Mouse (Mus musculus): ENCODE results near the gene Cct2.
"Not testable (repeated sequence)": the region's sequence is repeated elsewhere in the genome, so short reads cannot be mapped to it uniquely, and the experiment has no call there.

Cct2 gene

DNA sequence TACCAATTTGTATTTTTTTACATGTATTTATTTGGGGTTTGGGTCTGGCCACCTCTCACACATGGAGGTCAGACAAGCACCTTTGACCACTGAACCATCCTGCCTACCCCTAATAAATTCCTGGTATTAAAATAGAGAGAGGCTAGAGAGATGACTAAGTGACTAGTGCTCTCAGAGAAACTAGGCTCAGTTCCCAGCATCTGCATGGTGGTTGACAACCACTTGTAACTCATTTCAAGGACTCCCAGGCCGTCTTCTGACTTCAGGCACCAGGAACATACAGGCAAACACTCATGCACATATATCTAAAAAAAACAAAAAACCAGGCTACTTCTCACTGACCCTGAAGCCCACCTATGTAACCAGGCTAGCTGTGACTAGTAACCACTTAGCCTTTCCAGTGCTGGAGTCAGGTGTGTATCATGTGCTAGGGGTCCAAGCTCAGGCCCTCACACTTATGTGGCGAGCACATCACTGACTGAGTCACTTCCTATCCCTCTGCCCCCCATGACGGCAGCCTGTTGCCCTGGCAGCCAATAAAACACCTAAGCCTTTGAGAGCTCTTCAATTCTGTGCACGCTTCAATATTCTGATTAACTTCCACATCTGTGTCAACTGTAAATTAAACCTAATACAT is 13.5 kb downstream of the Cct2 start:
- no peak for DNase-seq (ENCODE audit: low spot score)

DNA sequence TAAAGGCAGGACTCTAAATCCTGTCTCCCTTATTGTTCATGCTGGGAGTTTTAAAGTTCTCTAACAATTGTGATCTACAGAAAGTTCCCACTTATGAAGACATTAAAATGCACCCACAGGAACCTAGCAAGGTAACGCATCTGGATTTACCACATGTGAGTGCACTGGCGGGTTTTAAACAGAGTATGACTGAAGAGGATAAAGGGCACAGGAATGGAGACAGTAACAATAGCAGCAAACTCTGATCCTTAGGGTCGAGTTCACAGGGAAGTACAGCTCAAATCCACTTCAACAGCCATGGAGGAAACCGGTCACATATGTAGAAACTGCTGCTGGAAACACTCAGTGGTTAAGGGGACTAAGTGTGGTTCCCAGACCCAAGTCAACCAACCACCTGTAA is 14.4 kb downstream of the Cct2 start:
- DNase-seq (ENCODE audit: low spot score) = no peak

DNA sequence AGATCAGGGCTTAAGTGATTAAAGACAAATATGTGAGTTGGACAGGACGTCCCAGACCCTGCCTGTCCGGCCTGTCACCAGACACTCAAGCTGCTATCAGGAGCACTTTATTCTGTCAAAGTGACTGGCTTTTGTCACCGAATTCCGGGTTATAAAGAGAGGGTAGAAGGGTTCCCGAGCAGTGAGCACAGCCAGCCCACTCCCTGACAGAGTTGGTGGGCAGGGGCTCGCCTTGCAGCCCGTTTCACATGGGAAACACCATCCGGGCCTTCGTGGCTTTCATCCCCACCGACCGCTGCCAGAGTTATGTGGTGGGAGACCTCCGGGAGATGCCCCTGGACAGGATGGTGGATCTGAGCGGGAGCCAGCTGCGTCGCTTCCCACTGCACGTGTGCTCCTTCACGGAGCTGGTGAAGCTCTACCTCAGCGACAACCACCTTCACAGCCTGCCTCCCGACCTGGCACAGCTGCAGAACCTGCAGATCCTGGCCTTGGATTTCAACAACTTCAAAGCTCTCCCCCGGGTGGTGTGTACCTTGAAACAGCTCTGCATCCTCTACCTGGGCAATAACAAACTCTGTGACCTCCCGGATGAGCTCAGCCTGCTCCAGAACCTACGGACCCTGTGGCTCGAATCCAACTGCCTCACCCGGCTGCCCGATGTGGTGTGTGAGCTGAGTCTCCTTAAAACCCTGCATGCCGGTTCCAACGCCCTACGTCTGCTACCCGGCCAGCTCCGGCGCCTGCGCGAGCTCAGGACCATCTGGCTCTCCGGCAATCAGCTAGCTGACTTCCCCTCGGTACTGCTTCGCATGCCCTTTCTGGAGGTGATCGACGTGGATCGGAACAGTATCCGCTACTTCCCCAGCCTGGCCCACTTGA is 18.2 kb downstream of the Cct2 start, which contains the start of gene Lrrc10:
Gene Lrrc10, plus strand, starts transcription at position 167 of the 882 bp plus-strand sequence.
- DNase-seq (ENCODE audit: low spot score) = no peak

DNA sequence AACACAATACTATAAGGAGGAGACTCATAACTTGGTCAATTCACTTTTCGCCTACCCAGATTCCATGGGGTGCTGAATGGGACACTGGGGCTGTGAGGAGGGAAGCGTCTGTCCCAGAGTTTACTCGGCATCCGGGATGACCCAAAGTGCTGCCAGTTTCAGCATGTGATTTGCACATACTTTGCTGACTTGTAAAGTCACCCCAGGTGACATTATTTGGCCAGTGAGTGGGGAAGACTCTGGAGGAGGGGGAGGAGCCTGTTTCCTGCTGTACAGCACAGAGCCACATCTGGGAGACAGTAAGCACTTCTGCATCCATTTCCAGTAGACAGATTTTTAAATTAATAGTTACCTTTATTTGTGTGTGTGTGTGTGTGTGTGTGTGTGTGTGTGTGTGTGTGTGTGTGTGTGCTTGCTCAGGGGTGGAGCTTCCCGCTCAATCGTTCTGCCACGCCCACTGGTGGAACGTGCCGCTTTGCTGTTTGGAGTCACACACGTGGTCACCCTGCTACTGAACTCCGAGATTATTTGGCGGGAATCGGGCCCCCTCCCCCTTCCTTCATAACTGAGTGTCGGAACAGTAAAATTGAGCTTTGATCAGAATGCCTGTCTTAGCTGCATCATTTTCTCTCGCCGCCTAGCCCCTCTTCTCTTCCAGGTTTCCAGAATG is 20.0 kb downstream of the Cct2 start:
- DNase-seq (ENCODE audit: low spot score) = not testable (repeated sequence)

DNA sequence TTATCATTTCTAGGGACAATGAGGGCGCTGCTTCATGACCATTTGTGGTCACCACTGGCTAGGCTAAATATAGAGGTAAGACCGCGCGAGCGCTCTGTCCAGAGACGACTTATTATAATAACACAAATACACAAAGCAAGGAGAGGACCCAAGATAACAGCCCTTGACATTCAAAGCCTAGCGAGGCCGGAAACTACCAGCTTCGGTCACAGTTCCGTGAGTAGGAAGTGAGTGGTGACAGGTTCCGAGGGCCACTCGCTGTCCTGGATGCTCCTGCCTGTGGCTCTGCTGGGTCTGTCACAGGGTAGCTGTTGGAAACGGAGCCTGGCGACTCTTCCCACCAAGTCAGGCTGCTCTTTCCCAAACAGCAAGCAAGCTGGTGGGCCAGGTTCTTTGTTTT is 21.3 kb downstream of the Cct2 start:
- no peak for DNase-seq (ENCODE audit: low spot score)

DNA sequence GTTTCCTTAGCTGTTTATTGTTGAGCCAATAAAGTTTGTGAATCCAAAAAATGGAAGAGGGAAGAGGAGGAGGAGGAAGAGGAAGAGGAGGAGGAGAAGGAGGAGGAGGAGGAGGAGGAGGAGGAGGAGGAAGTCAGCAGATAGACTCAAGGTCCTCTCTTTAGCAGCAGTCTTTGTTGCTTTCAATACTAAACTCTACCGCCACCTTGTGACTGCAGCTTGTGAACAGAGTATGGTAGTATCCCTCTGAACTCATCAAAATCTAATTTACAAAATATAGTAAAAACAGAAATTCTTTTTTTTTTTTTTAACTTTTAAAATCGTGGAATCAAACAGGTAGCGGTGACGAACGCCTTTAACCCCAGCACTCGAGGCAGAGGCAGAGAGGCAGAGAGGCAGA is 23.3 kb downstream of the Cct2 start:
- DNase-seq (ENCODE audit: low spot score) = no peak

DNA sequence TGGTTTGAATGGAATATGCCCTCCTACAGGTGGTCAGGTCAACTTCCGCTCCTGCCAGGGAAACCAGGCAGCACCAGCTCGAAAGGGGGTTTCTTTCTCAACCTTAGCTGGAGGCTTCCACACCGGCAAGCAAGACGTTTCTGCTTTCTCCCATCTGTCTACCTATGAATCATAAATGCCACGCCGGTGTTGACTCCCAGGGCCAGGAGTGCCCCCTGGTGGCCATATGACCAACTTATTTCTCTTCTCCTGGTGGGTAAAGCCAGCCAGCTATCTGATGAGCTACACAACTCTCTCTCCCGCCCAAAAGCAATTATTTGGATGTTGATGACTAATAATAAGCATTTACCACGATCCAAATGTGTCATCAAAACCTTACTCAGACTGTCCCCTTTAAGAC is 29.8 kb downstream of the Cct2 start:
- peak; percentile 25 for DNase-seq (ENCODE audit: low spot score)

DNA sequence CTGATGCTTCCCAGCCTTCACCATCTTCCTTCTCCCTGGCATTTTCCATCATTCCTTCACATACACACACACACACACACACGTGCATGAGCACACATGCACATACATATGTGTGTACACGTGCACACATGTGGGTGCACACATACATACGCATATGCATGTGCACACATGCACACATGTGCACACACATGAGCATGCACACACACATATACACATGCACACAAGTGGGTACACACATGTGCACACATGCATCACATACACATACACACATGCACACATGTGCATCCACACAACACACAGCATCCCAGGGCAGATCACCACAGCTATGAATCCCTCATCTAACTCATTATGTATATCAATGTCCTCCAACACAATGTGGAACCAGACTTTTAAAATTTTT is 32.5 kb downstream of the Cct2 start:
- no peak for DNase-seq (ENCODE audit: low spot score)

DNA sequence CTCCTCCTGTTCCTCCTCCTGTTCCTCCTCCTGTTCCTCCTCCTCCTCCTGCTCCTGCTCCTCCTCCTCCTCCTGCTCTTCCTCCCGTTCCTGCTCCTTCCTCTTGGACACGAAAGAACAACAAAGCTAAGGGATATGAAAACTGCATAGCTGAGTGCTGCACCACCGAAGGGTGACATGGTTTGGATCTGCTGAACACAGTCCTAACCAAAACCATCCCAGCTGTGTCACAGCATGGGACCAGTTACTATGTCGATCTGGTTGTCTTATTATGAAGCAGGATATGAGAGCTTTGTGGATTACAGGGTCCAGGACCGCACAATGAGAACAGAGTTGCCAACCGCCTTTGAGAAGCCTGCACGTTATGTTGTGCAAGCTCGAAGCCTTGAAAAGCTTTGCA is 37.4 kb downstream of the Cct2 start:
- DNase-seq (ENCODE audit: low spot score) = no peak

DNA sequence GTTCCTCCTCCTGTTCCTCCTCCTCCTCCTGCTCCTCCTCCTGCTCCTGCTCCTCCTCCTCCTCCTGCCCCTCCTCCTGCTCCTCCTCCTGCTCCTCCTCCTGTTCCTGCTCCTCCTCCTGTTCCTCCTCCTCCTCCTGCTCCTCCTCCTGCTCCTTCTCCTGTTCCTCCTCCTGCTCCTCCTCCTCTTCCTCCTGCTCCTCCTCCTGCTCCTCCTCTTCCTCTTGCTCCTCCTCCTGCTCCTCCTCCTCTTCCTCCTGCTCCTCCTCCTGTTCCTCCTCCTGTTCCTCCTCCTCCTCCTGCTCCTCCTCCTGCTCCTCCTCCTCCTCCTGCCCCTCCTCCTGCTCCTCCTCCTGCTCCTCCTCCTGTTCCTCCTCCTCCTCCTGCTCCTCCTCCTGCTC is 37.8 kb downstream of the Cct2 start:
- DNase-seq (ENCODE audit: low spot score) = not testable (repeated sequence)

DNA sequence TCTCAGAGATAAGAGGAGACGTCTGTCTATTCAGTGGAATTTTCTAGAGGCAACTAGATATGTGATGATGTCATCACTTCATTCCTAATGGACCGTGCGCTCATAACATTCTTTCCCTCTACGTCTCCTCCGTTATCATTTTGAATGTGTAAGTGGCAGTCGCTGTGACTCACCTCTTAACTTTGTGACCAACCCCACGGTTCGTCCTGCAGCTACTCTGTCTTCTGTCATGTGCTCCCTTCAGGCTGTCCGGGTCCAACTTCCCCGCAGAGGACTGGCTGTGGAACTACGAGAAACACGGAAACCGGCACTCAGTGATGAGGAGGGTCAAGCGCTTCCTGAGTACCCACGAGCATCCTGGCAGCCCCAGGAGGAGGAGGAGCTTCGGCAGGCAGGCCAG is 39.9 kb downstream of the Cct2 start:
- no peak for DNase-seq (ENCODE audit: low spot score)

DNA sequence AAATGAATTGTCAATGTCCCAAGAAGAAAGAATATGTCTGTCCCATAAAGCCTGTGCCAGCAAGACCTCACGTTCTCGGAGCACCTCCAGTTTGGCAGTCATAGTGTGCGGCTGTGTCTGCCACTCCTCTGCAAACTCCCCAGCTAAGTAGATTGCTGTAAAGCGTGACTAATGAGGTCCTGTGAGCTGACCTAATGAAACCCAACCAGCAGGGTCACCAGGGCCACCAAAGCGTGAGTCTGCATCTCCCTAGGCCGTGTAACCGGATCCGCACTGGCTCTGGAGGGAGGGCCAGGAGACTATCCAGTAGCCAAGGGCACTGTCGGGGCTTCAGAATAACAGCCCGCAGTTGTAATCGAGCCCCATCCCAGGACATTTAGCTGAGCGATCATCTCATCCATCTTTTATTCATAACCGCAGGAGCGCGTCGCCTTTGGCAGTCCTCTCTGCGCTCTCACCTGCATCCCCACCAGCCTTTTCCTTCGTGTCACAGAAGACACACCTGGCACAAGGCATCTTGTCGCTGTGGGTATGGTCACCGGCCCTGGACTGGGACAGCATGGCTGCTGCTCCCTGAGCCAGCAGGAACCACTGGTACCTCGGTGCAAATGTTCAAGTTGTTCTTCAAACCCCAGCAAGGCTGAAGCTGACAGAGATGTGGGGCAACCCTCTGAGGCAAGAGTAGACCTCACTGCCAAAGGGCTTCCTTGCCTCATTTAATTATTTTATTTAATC is 42.4 kb downstream of the Cct2 start:
- no peak for DNase-seq (ENCODE audit: low spot score)

DNA sequence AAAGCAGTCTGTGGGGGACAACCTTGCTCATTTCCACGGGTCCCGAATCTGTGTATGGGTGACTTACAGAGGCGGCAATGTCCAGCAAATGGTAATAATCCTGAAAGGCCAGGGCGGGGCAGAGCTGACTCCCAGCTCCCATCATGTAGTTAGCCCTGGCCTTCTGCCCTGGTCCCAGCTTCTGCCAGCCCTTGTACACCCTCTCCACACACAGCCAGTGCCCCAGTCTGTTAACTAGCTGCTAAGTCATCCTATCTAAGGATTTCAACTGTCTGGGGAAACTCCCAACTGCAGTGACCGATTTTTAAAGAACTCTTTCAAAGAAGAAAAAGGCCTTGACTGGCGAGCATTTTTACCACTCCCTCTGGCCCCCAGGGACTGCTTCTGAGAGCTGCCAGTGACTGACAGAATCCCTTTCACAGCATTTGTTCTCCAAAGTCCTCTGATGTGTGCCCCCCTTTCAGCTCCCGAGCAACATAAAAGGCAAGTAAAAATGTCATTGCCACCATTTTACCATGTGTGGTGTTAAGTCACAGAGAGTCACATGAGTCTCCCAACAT is 45.3 kb downstream of the Cct2 start:
- DNase-seq (ENCODE audit: low spot score) = no peak

DNA sequence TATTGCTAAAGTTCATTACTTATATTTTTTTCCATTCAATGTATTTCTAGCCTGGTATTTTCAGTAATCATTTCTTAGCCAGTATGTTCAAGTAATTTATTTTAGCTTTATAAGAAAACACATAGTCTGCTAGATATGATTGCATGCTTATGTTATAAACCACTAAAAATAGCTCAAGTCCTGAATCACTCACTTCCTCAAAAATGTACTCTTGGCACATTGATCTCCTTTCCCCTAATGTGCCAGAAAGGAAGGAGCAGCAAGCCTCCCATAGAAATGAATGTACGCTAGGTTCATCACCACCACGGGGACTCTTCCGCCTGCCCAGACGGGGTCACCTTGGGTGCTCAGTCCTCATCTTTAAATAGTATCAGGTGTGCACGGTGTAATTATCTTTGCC is 49.0 kb downstream of the Cct2 start:
- no peak for DNase-seq (ENCODE audit: low spot score)

DNA sequence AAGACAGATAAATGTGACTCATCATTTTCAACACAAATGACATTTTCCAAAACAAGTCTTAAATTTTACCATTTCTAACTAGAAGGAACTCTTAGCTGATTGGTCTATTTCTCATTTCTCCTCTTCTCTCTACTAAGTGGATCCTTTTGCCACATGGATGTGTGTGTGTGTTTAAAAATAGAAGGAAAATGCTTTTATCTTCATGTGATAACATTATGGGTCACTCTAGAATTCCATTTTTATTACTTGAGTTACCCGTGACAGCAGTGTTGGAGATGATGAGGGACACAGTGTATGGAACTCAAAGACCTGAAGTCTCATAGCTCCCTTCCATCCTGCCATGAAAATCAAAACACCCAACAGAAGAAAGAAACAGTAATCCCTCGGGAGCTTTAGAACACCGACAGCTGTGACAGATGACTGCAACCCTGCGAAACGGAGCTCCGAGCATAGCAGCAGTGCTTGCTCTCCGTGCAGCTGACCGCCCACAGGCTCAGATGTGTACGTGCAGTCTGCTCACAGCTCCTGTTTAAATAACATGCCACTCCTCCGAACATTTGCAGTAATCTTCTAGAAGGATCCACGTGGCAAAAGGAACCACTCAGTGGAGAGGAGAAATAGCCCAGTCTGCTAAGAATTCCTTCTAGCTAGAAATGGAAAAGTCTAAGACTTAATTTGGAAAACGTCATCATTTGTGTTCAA is 49.8 kb downstream of the Cct2 start:
- DNase-seq (ENCODE audit: low spot score) = no peak

DNA sequence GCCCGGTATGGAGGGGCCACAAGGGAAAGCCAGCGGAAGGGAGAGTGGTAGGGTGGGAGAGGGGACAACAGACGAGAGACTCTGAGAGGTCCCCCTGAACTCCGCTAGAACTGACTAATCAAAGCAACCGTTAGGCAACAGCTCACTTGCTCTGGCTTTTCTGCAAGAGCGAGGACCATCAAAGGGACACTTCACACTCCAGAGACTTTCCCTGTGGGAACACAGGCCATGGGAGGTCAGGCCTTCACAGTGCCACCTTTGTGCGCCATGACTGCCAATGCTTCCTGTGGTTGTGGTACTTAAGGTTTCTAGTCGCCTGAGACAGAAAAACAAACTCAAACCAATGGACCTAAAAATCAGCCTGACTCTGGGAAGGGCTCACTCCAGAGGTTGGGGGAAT is 52.6 kb downstream of the Cct2 start:
- no peak for DNase-seq (ENCODE audit: low spot score)

DNA sequence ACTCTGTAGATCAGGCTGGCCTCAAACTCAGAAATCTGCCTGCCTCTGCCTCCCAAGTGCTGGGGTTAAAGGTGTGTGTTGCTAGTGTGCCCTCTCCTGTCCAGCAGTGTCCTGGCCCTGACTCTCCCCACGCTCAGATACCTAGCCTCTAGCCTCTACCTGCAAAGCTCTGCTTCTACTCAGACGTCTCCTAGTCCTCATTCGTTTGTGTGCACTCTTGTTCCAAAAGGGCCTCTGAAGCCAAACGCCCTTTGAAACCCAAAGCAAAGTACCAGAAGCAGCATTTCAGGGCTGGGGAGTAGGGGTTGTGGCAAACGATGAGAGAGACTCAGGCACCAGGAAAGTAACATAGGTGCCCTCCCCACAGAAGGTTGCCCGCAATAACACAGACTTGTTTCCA is 53.9 kb downstream of the Cct2 start:
- DNase-seq (ENCODE audit: low spot score) = no peak

DNA sequence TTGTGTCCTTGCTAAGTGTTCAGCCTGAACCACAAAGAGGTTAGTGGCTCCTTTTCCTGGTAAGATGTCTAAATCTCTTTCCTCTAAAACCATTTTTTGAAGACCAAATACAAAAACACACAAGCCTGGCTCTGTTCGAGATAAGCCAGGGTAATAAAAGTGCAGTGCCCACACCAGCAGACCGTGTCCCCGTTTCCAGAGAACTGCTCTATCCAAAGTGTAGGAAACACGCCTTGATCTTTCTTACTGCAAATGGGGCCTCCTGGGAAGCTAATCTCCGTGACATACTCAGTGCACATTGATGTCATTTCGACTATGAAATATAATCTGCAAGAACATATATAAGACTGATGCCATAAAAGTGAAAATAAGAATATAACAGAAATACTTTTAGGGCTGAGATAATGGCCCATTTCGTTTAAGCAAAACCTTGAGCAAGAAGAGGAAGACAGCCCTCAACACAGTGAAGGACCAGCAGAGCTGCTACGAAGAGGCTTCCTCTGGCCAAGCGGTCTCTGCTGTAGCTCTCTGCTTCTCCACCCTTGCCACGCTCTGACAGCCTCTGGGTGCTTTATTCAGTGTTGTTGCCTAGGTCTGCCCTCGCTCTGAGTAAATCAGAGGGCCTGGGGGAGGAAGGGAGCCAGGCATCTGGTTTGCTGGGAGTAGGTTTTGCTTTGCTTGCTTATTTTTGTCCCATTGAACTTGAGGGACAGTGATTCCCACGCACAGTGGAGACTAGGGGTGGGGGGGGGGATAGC is 57.7 kb downstream of the Cct2 start:
- no peak for DNase-seq (ENCODE audit: low spot score)

DNA sequence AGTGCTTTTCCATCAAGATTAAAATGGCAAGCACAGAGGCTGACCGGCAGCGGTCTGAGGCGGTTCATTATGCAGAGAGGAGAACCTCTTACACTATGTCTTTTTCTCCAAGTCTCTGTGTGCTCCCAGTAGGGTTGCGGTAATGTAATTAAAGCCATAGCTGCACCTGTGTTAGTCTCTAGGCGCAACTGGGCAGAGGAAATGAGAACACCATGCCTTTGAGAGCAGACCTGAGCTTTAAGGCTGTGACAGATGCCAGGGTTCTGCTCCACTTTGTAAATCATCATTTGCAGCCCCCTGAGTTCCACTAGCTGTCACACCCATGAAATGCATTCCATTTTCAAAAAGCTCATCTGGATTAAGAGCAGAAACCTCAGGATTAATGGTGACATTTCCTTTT is 58.9 kb downstream of the Cct2 start:
- no peak for DNase-seq (ENCODE audit: low spot score)

Measured in ovary, adult 18-20 months (tissue).